18 mouse cellular contexts compared by ENCODE assay signal in the genomic region with DNA sequence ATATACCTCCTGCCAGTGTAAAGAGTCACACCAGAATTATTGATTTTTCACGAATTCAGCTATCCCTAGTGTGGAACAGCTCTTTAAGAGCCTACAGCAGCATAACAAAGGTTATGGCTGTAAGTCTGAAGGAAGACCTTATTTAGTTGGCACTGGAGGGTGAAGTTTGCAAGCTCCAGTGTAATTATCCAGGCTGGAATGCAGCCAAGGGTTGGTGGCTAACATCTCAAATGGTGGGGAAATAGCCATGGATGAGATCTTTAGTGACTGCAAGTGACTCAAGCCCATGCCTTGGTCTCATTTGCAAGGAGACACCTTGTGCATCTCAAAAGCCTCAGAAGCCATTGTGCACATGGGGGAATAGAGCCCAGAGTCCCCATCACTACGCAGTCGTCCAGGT. TPM values are rescaled to one million over a fixed set of nuclear protein-coding genes. Genes with fewer than 3 reads are reported as not detected.
DNase-seq lines count a peak whose midpoint lies in the region; ATAC-seq and TF ChIP-seq lines count a peak whose summit lies in the region.
"Had no signal": no experiment of that assay in that cellular context is flagged by ENCODE, and none has a peak within 500 bp of the region (broad histone marks: within the 10 kb centered on the region; RNA-seq: fewer than 3 reads in every experiment).

No protein-coding gene starts in this region.

- POLR2A ChIA-PET in Patski (lab: Charles Lee), result no interaction called here

- no peaks in the 10 kb centered on the region for H3K9me3 ChIP-seq in heart, embryonic 10.5 days
- H3K9me3 ChIP-seq: embryonic facial prominence, embryonic 12.5 days; heart, embryonic 13.5 days; hindbrain, embryonic 13.5 days; intestine, embryonic 15.5 days; kidney, embryonic 15.5 days had no signal

- no peak for ATAC-seq in cerebellum, adult (ENCODE audit: insufficient number of reproducible peaks, low FRiP score, low TSS enrichment)
- ATAC-seq in Patski, result peak; percentile 29
- ATAC-seq: intestine, embryonic 15.5 days had no signal

- 78% methylated on average over 3 of the region's 3 CpGs for WGBS in heart, embryonic 10.5 days

- H3K4me1 ChIP-seq in heart, embryonic 10.5 days, result peaks cover 4% of the 10 kb centered on the region

- TF ChIP-seq CTCF in Patski (IDR thresholded peaks at IDR 0.05), result no peak

- in situ Hi-C loops in Patski (cut with MboI; ENCODE audit: low pct_unique_long_range_greater_than_20kb), result no loop called here

- H3K36me3 ChIP-seq in heart, embryonic 10.5 days, result no peaks in the 10 kb centered on the region
- H3K36me3 ChIP-seq: embryonic facial prominence, embryonic 12.5 days; heart, embryonic 13.5 days; intestine, embryonic 15.5 days; kidney, embryonic 15.5 days had no signal

- no peak overlapping the region for H3K27ac ChIP-seq in heart, embryonic 10.5 days
- H3K27ac ChIP-seq: embryonic facial prominence, embryonic 12.5 days; heart, adult 2 months; heart, embryonic 13.5 days; hindbrain, embryonic 13.5 days; intestine, embryonic 15.5 days; kidney, embryonic 15.5 days had no signal

- 0 out of 2 replicates have a peak, but pooled peaks cover 3% of the 10 kb centered on the region for H3K27me3 ChIP-seq in heart, embryonic 10.5 days (ENCODE audit: insufficient read depth, poor library complexity, severe bottlenecking)
- H3K27me3 ChIP-seq in Patski, result no peaks in the 10 kb centered on the region
- H3K27me3 ChIP-seq: CH12.LX; embryonic facial prominence, embryonic 12.5 days; hindbrain, embryonic 13.5 days had no signal

- CTCF ChIA-PET in Patski (lab: Charles Lee), result no interaction called here

- intact Hi-C loops in gastrocnemius, postnatal 14 days (cut with DNase I; ENCODE audit: low total_unique reads), result no loop called here

- H3K4me3 ChIP-seq in heart, embryonic 10.5 days, result no peak overlapping the region
- H3K4me3 ChIP-seq: embryonic facial prominence, embryonic 12.5 days; heart, adult 2 months; heart, embryonic 13.5 days; hindbrain, embryonic 13.5 days; intestine, embryonic 15.5 days; kidney, embryonic 15.5 days had no signal

- DNase-seq in cerebellum, postnatal 14 days, result peak; percentile 49 to 57
- DNase-seq in heart, embryonic 10.5 days (ENCODE audit: low spot score), result peak; percentile 6
- DNase-seq in heart, postnatal 4 days, result no peak
- DNase-seq in MN1 (ENCODE audit: low spot score) (peak; percentile 20), Patski (ENCODE audit: low read depth, low spot score) (no peak)
- no peak for DNase-seq in gastrocnemius, postnatal 14 days
- no peak for DNase-seq in spleen, postnatal 14 days (ENCODE audit: low spot score in 2 of 2)
- DNase-seq: adrenal gland, postnatal 25 days; heart, adult 2 months; heart, postnatal 36 days; kidney, adult 18-20 months had no signal

RNA-seq across cellular contexts. Expression of a gene that starts 5.9 kb away (rescaled TPM):
- 4.4 and 5.8 TPM in 2 replicates for polyA plus RNA-seq in heart, embryonic 10.5 days (2016; fragmentation: Nextera tagmentation; extraction: Ambion mirVana)
- total RNA-seq in heart, postnatal 4 days (2021), result 1 to 10 TPM; 3.3 to 4.0 TPM
- polyA plus RNA-seq in Patski (2021), result 2.4 TPM
- total RNA-seq in gastrocnemius, postnatal 14 days (2021), result 1 to 10 TPM; 1.6 to 1.8 TPM
- total RNA-seq: CH12.LX had no signal

Comparison
In these comparisons a context has a peak if more than half of its experiments do, and no peak if none do; other contexts are left out.
1. DNase-seq: peak in cerebellum, postnatal 14 days (2 of 2), heart, embryonic 10.5 days (single experiment) and MN1 (single experiment); none in heart, postnatal 4 days (single experiment), Patski (single experiment), gastrocnemius, postnatal 14 days (single experiment) and spleen, postnatal 14 days (0 of 2).